In genomic region chr8:121880818-121881217, GRCm38 (mm10) we compare ENCODE assay signal across 17 mouse cellular contexts. TPM values are rescaled to one million over a fixed set of nuclear protein-coding genes. Genes with fewer than 3 reads are reported as not detected.
DNase-seq lines count a peak whose midpoint lies in the region; ATAC-seq and TF ChIP-seq lines count a peak whose summit lies in the region.
"Had no signal": no experiment of that assay in that cellular context is flagged by ENCODE, and none has a peak within 500 bp of the region (broad histone marks: within the 10 kb centered on the region; RNA-seq: fewer than 3 reads in every experiment).

No protein-coding gene starts in this region.

- H3K9ac ChIP-seq in heart, embryonic 15.5 days, result no peak overlapping the region
- H3K9ac ChIP-seq in heart, embryonic 12.5 days, result no peak overlapping the region
- H3K9ac ChIP-seq in lung, embryonic 14.5 days, result no peak overlapping the region
- H3K9ac ChIP-seq: forebrain, embryonic 15.5 days; hindbrain, embryonic 14.5 days; midbrain, embryonic 15.5 days had no signal

- H3K27me3 ChIP-seq in heart, embryonic 15.5 days, result no peaks in the 10 kb centered on the region
- H3K27me3 ChIP-seq in heart, embryonic 12.5 days (replicated peaks), result no peaks in the 10 kb centered on the region
- H3K27me3 ChIP-seq in lung, embryonic 14.5 days (ENCODE audit: insufficient read depth, low read length), result no peaks in the 10 kb centered on the region
- H3K27me3 ChIP-seq: forebrain, embryonic 15.5 days; midbrain, embryonic 15.5 days had no signal

- no peak overlapping the region for H3K4me3 ChIP-seq in heart, embryonic 15.5 days
- no peak overlapping the region for H3K4me3 ChIP-seq in heart, embryonic 12.5 days
- no peak overlapping the region for H3K4me3 ChIP-seq in lung, embryonic 14.5 days (ENCODE audit: low read depth, low read length)
- H3K4me3 ChIP-seq: embryonic facial prominence, embryonic 10.5 days; erythroblast, embryonic 14.5 days; forebrain, embryonic 15.5 days; midbrain, embryonic 15.5 days had no signal

- no peak for TF ChIP-seq CTCF in lung, embryonic 14.5 days (IDR thresholded peaks at IDR 0.05; ENCODE audit: low read depth)

- peak overlapping the region; percentile 34; the same call in 1 of the 2 replicates for H3K27ac ChIP-seq in heart, embryonic 15.5 days
- H3K27ac ChIP-seq in heart, embryonic 12.5 days (ENCODE audit: poor library complexity, severe bottlenecking), result no peak overlapping the region
- no peak overlapping the region for H3K27ac ChIP-seq in lung, embryonic 14.5 days (ENCODE audit: low read depth)
- H3K27ac ChIP-seq: embryonic facial prominence, embryonic 10.5 days; forebrain, embryonic 15.5 days; hindbrain, embryonic 14.5 days; midbrain, embryonic 15.5 days; stomach, postnatal 0 days had no signal

- peak; percentile 81 for DNase-seq in lung, embryonic 14.5 days
- no peak for DNase-seq in lung, postnatal 25 days (ENCODE audit: low spot score)
- peak; percentile 38 for DNase-seq in ES-CJ7 (ENCODE audit: low read depth, low spot score)
- DNase-seq in kidney, postnatal 14 days, result peak; percentile 61
- DNase-seq in ovary, adult 18-20 months (ENCODE audit: low spot score), result no peak
- DNase-seq: layer of hippocampus, adult 9-11 months; right cerebral cortex, postnatal 14 days; thymus, postnatal 36 days had no signal

- no peak overlapping the region for H3K4me2 ChIP-seq in heart, embryonic 15.5 days
- H3K4me2 ChIP-seq in heart, embryonic 12.5 days, result no peak overlapping the region
- H3K4me2 ChIP-seq in lung, embryonic 14.5 days, result no peak overlapping the region
- H3K4me2 ChIP-seq: forebrain, embryonic 15.5 days; hindbrain, embryonic 14.5 days; midbrain, embryonic 15.5 days had no signal

- H3K9me3 ChIP-seq in heart, embryonic 15.5 days (replicated peaks), result no peaks in the 10 kb centered on the region
- H3K9me3 ChIP-seq in heart, embryonic 12.5 days (replicated peaks), result no peaks in the 10 kb centered on the region
- H3K9me3 ChIP-seq in lung, embryonic 14.5 days (ENCODE audit: low read depth, low read length), result no peaks in the 10 kb centered on the region
- H3K9me3 ChIP-seq: embryonic facial prominence, embryonic 10.5 days; forebrain, embryonic 15.5 days; midbrain, embryonic 15.5 days had no signal

- WGBS in heart, embryonic 15.5 days, result 20% methylated on average over 1 of the region's 1 CpGs
- 13% methylated on average over 1 of the region's 1 CpGs for WGBS in heart, embryonic 12.5 days
- WGBS in lung, embryonic 14.5 days, result 23% methylated on average over 1 of the region's 1 CpGs

- H3K4me1 ChIP-seq in heart, embryonic 15.5 days (replicated peaks), result peaks cover 17% of the 10 kb centered on the region
- peaks cover 24% of the 10 kb centered on the region for H3K4me1 ChIP-seq in heart, embryonic 12.5 days (replicated peaks)
- H3K4me1 ChIP-seq in lung, embryonic 14.5 days (ENCODE audit: insufficient read depth), result 0 out of 2 replicates have a peak, but pooled peaks cover 6% of the 10 kb centered on the region
- H3K4me1 ChIP-seq: forebrain, embryonic 15.5 days; midbrain, embryonic 15.5 days had no signal

- H3K36me3 ChIP-seq in heart, embryonic 15.5 days, result peaks cover 32% of the 10 kb centered on the region; the same call in 1 of the 2 replicates
- H3K36me3 ChIP-seq in heart, embryonic 12.5 days, result peaks cover 39% of the 10 kb centered on the region
- H3K36me3 ChIP-seq in lung, embryonic 14.5 days (ENCODE audit: insufficient read depth), result peaks cover 39% of the 10 kb centered on the region

- peak; percentile 54 for ATAC-seq in heart, embryonic 15.5 days (replicated peaks; ENCODE audit: insufficient number of reproducible peaks, insufficient read depth, low FRiP score, low read depth)
- ATAC-seq in heart, embryonic 12.5 days (ENCODE audit: insufficient number of reproducible peaks, low FRiP score), result no peak
- ATAC-seq in lung, embryonic 14.5 days (ENCODE audit: insufficient read depth), result peak; percentile 69
- ATAC-seq: forebrain, embryonic 15.5 days; intestine, embryonic 16.5 days; midbrain, embryonic 15.5 days had no signal

RNA-seq across cellular contexts. Expression of gene Slc7a5, which starts 26.7 kb away (rescaled TPM):
- 12.0 and 17.4 TPM in 2 replicates for polyA plus RNA-seq in heart, embryonic 15.5 days (2015; fragmentation: Nextera tagmentation; extraction: Ambion mirVana)
- polyA plus RNA-seq in heart, embryonic 12.5 days (2016; fragmentation: Nextera tagmentation; extraction: Ambion mirVana), result 22.3 and 24.6 TPM in 2 replicates
- 27.3 and 28.8 TPM in 2 replicates for polyA plus RNA-seq in lung, embryonic 14.5 days (2014; fragmentation: Nextera tagmentation; extraction: Ambion mirVana)

RNA-seq across cellular contexts. Expression of gene Klhdc4, which starts 51.4 kb away (rescaled TPM):
- 18.7 and 27.6 TPM in 2 replicates for polyA plus RNA-seq in heart, embryonic 15.5 days (2015; fragmentation: Nextera tagmentation; extraction: Ambion mirVana)
- 27.7 and 28.2 TPM in 2 replicates for polyA plus RNA-seq in heart, embryonic 12.5 days (2016; fragmentation: Nextera tagmentation; extraction: Ambion mirVana)
- polyA plus RNA-seq in lung, embryonic 14.5 days (2014; fragmentation: Nextera tagmentation; extraction: Ambion mirVana), result 42.2 and 47.7 TPM in 2 replicates

Comparison
In these comparisons a context has a peak if more than half of its experiments do, and no peak if none do; other contexts are left out.
1. DNase-seq: peak in lung, embryonic 14.5 days (single experiment), ES-CJ7 (single experiment) and kidney, postnatal 14 days (single experiment); none in lung, postnatal 25 days (single experiment) and ovary, adult 18-20 months (single experiment).